Mouse (Mus musculus): Measurements from ENCODE around the gene Zfp644.
"Not testable (repeated sequence)": the region's sequence is repeated elsewhere in the genome, so short reads cannot be mapped to it uniquely, and the experiment has no call there.

DNA sequence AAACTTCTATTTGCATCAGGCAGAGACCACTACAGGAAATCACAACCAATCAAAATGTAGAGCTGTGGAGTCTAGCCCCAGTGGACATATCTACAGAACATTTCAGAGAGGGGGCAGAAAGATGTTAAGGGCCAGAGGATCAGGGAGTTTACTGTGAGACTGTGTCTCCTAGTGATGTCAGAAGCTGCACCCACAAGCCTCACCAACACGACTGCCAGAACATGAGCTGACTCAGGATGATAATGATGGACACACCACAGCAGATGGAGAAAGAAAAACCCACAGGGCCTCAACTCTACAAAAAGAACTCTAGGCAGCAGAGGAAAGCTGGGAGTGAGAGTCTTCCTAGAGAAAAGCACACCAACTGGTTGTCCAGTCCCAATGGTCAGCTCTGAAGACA, 18.3 kb downstream of the Zfp644 start:
- not testable (repeated sequence) for TF ChIP-seq POLR2A (IDR thresholded peaks at IDR 0.05; ENCODE audit: extremely low read depth, insufficient read depth, low read length); CTCF (IDR thresholded peaks at IDR 0.05; ENCODE audit: low read depth, low read length)

Data from liver, adult 2 months (tissue).